Mouse (Mus musculus): ENCODE measurements around the gene Pde1a.

GRCm38 (mm10) chr2:80086891-80087290, 42.4 kb downstream of the Pde1a start:
- TF ChIP-seq CTCF (IDR thresholded peaks at IDR 0.05; ENCODE audit: low read depth) (no peak), EP300 (optimal IDR thresholded peaks at IDR 0.05) (no peak)
